Mouse (Mus musculus): ENCODE data around the gene Tmem171.

The Tmem171 gene

GRCm38 (mm10) chr13:98689605-98690290, 4.9 kb downstream of the Tmem171 start:
- no peak overlapping the region for H3K4me3 ChIP-seq (replicated peaks; ENCODE audit: low read length)
- H3K4me1 ChIP-seq (replicated peaks; ENCODE audit: low read depth, low read length): peaks cover 5% of the 10 kb centered on the region; the same call in 1 of the 2 replicates
- H3K36me3 ChIP-seq (ENCODE audit: insufficient read depth, low read length): no peaks in the 10 kb centered on the region
- peaks cover 27% of the 10 kb centered on the region for H3K27me3 ChIP-seq (ENCODE audit: insufficient read depth, low read length)
- H3K9me3 ChIP-seq (ENCODE audit: low read length): no peaks in the 10 kb centered on the region
- TF ChIP-seq NANOG (IDR thresholded peaks at IDR 0.05; ENCODE audit: borderline replicate concordance, low read length) (no peak), POU5F1 (IDR thresholded peaks at IDR 0.05; ENCODE audit: borderline replicate concordance, low read length) (no peak), CTCF (conservative IDR thresholded peaks at IDR 0.05; ENCODE audit: low read length) (no peak)

GRCm38 (mm10) chr13:98687931-98688330, 6.7 kb downstream of the Tmem171 start:
- no peaks in the 10 kb centered on the region for H3K36me3 ChIP-seq (ENCODE audit: insufficient read depth, low read length)
- no peaks in the 10 kb centered on the region for H3K9me3 ChIP-seq (ENCODE audit: low read length)
- no peaks in the 10 kb centered on the region for H3K4me1 ChIP-seq (replicated peaks; ENCODE audit: low read depth, low read length)
- no peak overlapping the region for H3K4me3 ChIP-seq (replicated peaks; ENCODE audit: low read length)
- no peak for TF ChIP-seq NANOG (IDR thresholded peaks at IDR 0.05; ENCODE audit: borderline replicate concordance, low read length)
- no peak for TF ChIP-seq POU5F1 (IDR thresholded peaks at IDR 0.05; ENCODE audit: borderline replicate concordance, low read length)
- no peak for TF ChIP-seq CTCF (conservative IDR thresholded peaks at IDR 0.05; ENCODE audit: low read length)
- H3K27me3 ChIP-seq (ENCODE audit: insufficient read depth, low read length): peaks cover 11% of the 10 kb centered on the region; the same call in 1 of the 2 replicates

- H3K4me3 ChIP-seq (replicated peaks; ENCODE audit: low read length): no peak overlapping the region
- H3K4me1 ChIP-seq (replicated peaks; ENCODE audit: low read depth, low read length): no peaks in the 10 kb centered on the region
- H3K27me3 ChIP-seq (ENCODE audit: insufficient read depth, low read length): peaks cover 6% of the 10 kb centered on the region; the same call in 1 of the 2 replicates
- H3K36me3 ChIP-seq (ENCODE audit: insufficient read depth, low read length): no peaks in the 10 kb centered on the region
- no peaks in the 10 kb centered on the region for H3K9me3 ChIP-seq (ENCODE audit: low read length)
- TF ChIP-seq NANOG (IDR thresholded peaks at IDR 0.05; ENCODE audit: borderline replicate concordance, low read length) (no peak), POU5F1 (IDR thresholded peaks at IDR 0.05; ENCODE audit: borderline replicate concordance, low read length) (no peak), CTCF (conservative IDR thresholded peaks at IDR 0.05; ENCODE audit: low read length) (no peak)
Measured at GRCm38 (mm10) chr13:98684144-98684900, 10.3 kb downstream of the Tmem171 start.

GRCm38 (mm10) chr13:98683412-98683811, 11.2 kb downstream of the Tmem171 start:
- Histone ChIP-seq H3K4me3 (replicated peaks; ENCODE audit: low read length) (no peak overlapping the region), H3K27me3 (ENCODE audit: insufficient read depth, low read length) (peaks cover 14% of the 10 kb centered on the region; the same call in 1 of the 2 replicates), H3K9me3 (ENCODE audit: low read length) (no peaks in the 10 kb centered on the region), H3K36me3 (ENCODE audit: insufficient read depth, low read length) (no peaks in the 10 kb centered on the region), H3K4me1 (replicated peaks; ENCODE audit: low read depth, low read length) (no peaks in the 10 kb centered on the region)
- TF ChIP-seq CTCF (conservative IDR thresholded peaks at IDR 0.05; ENCODE audit: low read length): no peak
- no peak for TF ChIP-seq POU5F1 (IDR thresholded peaks at IDR 0.05; ENCODE audit: borderline replicate concordance, low read length)
- no peak for TF ChIP-seq NANOG (IDR thresholded peaks at IDR 0.05; ENCODE audit: borderline replicate concordance, low read length)

GRCm38 (mm10) chr13:98680470-98681060, 14.1 kb downstream of the Tmem171 start:
- H3K36me3 ChIP-seq (ENCODE audit: insufficient read depth, low read length): no peaks in the 10 kb centered on the region
- no peaks in the 10 kb centered on the region for H3K4me1 ChIP-seq (replicated peaks; ENCODE audit: low read depth, low read length)
- peaks cover 19% of the 10 kb centered on the region; the same call in 1 of the 2 replicates for H3K27me3 ChIP-seq (ENCODE audit: insufficient read depth, low read length)
- H3K9me3 ChIP-seq (ENCODE audit: low read length): no peaks in the 10 kb centered on the region
- no peak overlapping the region for H3K4me3 ChIP-seq (replicated peaks; ENCODE audit: low read length)
- TF ChIP-seq CTCF (conservative IDR thresholded peaks at IDR 0.05; ENCODE audit: low read length): no peak
- no peak for TF ChIP-seq NANOG (IDR thresholded peaks at IDR 0.05; ENCODE audit: borderline replicate concordance, low read length)
- no peak for TF ChIP-seq POU5F1 (IDR thresholded peaks at IDR 0.05; ENCODE audit: borderline replicate concordance, low read length)

- TF ChIP-seq POU5F1 (IDR thresholded peaks at IDR 0.05; ENCODE audit: borderline replicate concordance, low read length) (no peak), NANOG (IDR thresholded peaks at IDR 0.05; ENCODE audit: borderline replicate concordance, low read length) (no peak), CTCF (conservative IDR thresholded peaks at IDR 0.05; ENCODE audit: low read length) (no peak)
- Histone ChIP-seq H3K4me1 (replicated peaks; ENCODE audit: low read depth, low read length) (no peaks in the 10 kb centered on the region), H3K4me3 (replicated peaks; ENCODE audit: low read length) (no peak overlapping the region), H3K9me3 (ENCODE audit: low read length) (no peaks in the 10 kb centered on the region), H3K27me3 (ENCODE audit: insufficient read depth, low read length) (peaks cover 19% of the 10 kb centered on the region; the same call in 1 of the 2 replicates), H3K36me3 (ENCODE audit: insufficient read depth, low read length) (no peaks in the 10 kb centered on the region)
Measured at GRCm38 (mm10) chr13:98679631-98680041, 15.0 kb downstream of the Tmem171 start.

GRCm38 (mm10) chr13:98679230-98679629, 15.4 kb downstream of the Tmem171 start:
- Histone ChIP-seq H3K36me3 (ENCODE audit: insufficient read depth, low read length) (no peaks in the 10 kb centered on the region), H3K4me1 (replicated peaks; ENCODE audit: low read depth, low read length) (no peaks in the 10 kb centered on the region), H3K27me3 (ENCODE audit: insufficient read depth, low read length) (peaks cover 19% of the 10 kb centered on the region; the same call in 1 of the 2 replicates), H3K9me3 (ENCODE audit: low read length) (no peaks in the 10 kb centered on the region), H3K4me3 (replicated peaks; ENCODE audit: low read length) (no peak overlapping the region)
- TF ChIP-seq POU5F1 (IDR thresholded peaks at IDR 0.05; ENCODE audit: borderline replicate concordance, low read length) (no peak), CTCF (conservative IDR thresholded peaks at IDR 0.05; ENCODE audit: low read length) (no peak), NANOG (IDR thresholded peaks at IDR 0.05; ENCODE audit: borderline replicate concordance, low read length) (no peak)

- Histone ChIP-seq H3K4me1 (replicated peaks; ENCODE audit: low read depth, low read length) (no peaks in the 10 kb centered on the region), H3K27me3 (ENCODE audit: insufficient read depth, low read length) (peaks cover 10% of the 10 kb centered on the region; the same call in 1 of the 2 replicates), H3K9me3 (ENCODE audit: low read length) (no peaks in the 10 kb centered on the region), H3K36me3 (ENCODE audit: insufficient read depth, low read length) (no peaks in the 10 kb centered on the region), H3K4me3 (replicated peaks; ENCODE audit: low read length) (no peak overlapping the region)
- no peak for TF ChIP-seq NANOG (IDR thresholded peaks at IDR 0.05; ENCODE audit: borderline replicate concordance, low read length)
- TF ChIP-seq CTCF (conservative IDR thresholded peaks at IDR 0.05; ENCODE audit: low read length): no peak
- no peak for TF ChIP-seq POU5F1 (IDR thresholded peaks at IDR 0.05; ENCODE audit: borderline replicate concordance, low read length)
Measured at GRCm38 (mm10) chr13:98673922-98674321, 20.7 kb downstream of the Tmem171 start.
